Mouse (Mus musculus) MEL (cell line): ENCODE measurements around the gene Smad1.
"Not testable (repeated sequence)": the region's sequence is repeated elsewhere in the genome, so short reads cannot be mapped to it uniquely, and the experiment has no call there.

ENCODE experiments used
- JUND ChIP-seq: IDR thresholded peaks from 2 replicates; pipeline ENCODE4 v1.6.1; 2011; ENCODE audit warnings: low read depth, mild to moderate bottlenecking, improper control_type of control experiment, low read length
- MEF2A ChIP-seq: IDR thresholded peaks from 2 replicates; pipeline ENCODE4 v1.6.1; 2014; ENCODE audit warnings: low read depth, mild to moderate bottlenecking, inconsistent platforms, low read length, improper control_type of control experiment; ENCODE audit not compliant: poor library complexity, insufficient replicate concordance, severe bottlenecking; ENCODE audit errors: extremely low read depth
- MXI1 ChIP-seq: IDR thresholded peaks from 2 replicates; pipeline ENCODE4 v1.6.1; 2011; ENCODE audit warnings: mild to moderate bottlenecking, low read depth, low read length, improper control_type of control experiment
- NELFE ChIP-seq: IDR thresholded peaks from 2 replicates; pipeline ENCODE4 v1.6.1; 2011; ENCODE audit warnings: low read depth, low read length, improper control_type of control experiment
- POLR2A ChIP-seq, 2 experiments: IDR thresholded peaks; 2 replicates each; pipeline ENCODE4 v1.6.1; 2011 to 2012; ENCODE audit warnings: low read length in 2 of 2, mild to moderate bottlenecking in 2 of 2, control low read depth in 1 of 2, improper control_type of control experiment in 1 of 2, low read depth in 1 of 2, moderate library complexity in 1 of 2; ENCODE audit not compliant: control insufficient read depth in 1 of 2, insufficient read depth in 1 of 2, poor library complexity in 1 of 2
- RAD21 ChIP-seq: IDR thresholded peaks from 2 replicates; pipeline ENCODE4 v1.6.1; 2011; ENCODE audit warnings: mild to moderate bottlenecking, low read depth, low read length, improper control_type of control experiment
- UBTF ChIP-seq: IDR thresholded peaks from 2 replicates; pipeline ENCODE4 v1.6.1; 2012; ENCODE audit warnings: low read depth, mild to moderate bottlenecking, inconsistent platforms, low read length, improper control_type of control experiment, moderate library complexity, borderline replicate concordance; ENCODE audit not compliant: insufficient read depth
- ZMIZ1 ChIP-seq: IDR thresholded peaks from 2 replicates; pipeline ENCODE4 v1.6.1; 2012; ENCODE audit warnings: low read depth, mild to moderate bottlenecking, inconsistent platforms, low read length, improper control_type of control experiment, moderate library complexity

- not testable (repeated sequence) for TF ChIP-seq ZMIZ1; NELFE; UBTF; POLR2A (IDR thresholded peaks at IDR 0.05; ENCODE audit: control insufficient read depth in 1 of 2, insufficient read depth in 1 of 2, low read depth in 1 of 2, low read length in 2 of 2, poor library complexity in 1 of 2); MEF2A; MXI1; RAD21; JUND
Observed at GRCm38 (mm10) chr8:79407356-79407755, 8.0 kb upstream of the Smad1 start.
